Comparison of ENCODE assay signal across 14 mouse cellular contexts in genomic region chr19:50325686-50326085, GRCm38 (mm10).
DNase-seq lines count a peak whose midpoint lies in the region; ATAC-seq and TF ChIP-seq lines count a peak whose summit lies in the region.
"Had no signal": no experiment of that assay in that cellular context is flagged by ENCODE, and none has a peak within 500 bp of the region (broad histone marks: within the 10 kb centered on the region; RNA-seq: fewer than 3 reads in every experiment).

No protein-coding gene starts in this region.

- peak; percentile 27; the same call in 1 of the 2 replicates for ATAC-seq in hindbrain, embryonic 15.5 days (ENCODE audit: low FRiP score, low read depth)
- no peak for ATAC-seq in hindbrain, embryonic 12.5 days (ENCODE audit: low FRiP score)
- ATAC-seq in liver, postnatal 0 days: no peak
- ATAC-seq in intestine, embryonic 15.5 days: no peak

- TF ChIP-seq CTCF in liver, postnatal 0 days (IDR thresholded peaks at IDR 0.05; ENCODE audit: low read depth): no peak

- WGBS in hindbrain, embryonic 15.5 days: 95% methylated on average over 10 of the region's 10 CpGs
- WGBS in hindbrain, embryonic 12.5 days: 91% methylated on average over 10 of the region's 10 CpGs
- WGBS in liver, postnatal 0 days (ENCODE audit: insufficient replicate concordance): 87% methylated on average over 10 of the region's 10 CpGs
- 91% methylated on average over 10 of the region's 10 CpGs for WGBS in intestine, embryonic 15.5 days

- H3K27ac ChIP-seq in hindbrain, embryonic 15.5 days (replicated peaks): no peak overlapping the region
- H3K27ac ChIP-seq in hindbrain, embryonic 12.5 days: no peak overlapping the region
- no peak overlapping the region for H3K27ac ChIP-seq in liver, postnatal 0 days (ENCODE audit: low read depth)
- H3K27ac ChIP-seq in intestine, embryonic 15.5 days: no peak overlapping the region
- H3K27ac ChIP-seq: liver, embryonic 14.5 days; midbrain, embryonic 12.5 days; stomach, embryonic 15.5 days had no signal

- no peaks in the 10 kb centered on the region for H3K27me3 ChIP-seq in hindbrain, embryonic 15.5 days
- H3K27me3 ChIP-seq in hindbrain, embryonic 12.5 days: no peaks in the 10 kb centered on the region
- H3K27me3 ChIP-seq in liver, postnatal 0 days (ENCODE audit: insufficient read depth, low read length): no peaks in the 10 kb centered on the region
- no peaks in the 10 kb centered on the region for H3K27me3 ChIP-seq in intestine, embryonic 15.5 days (replicated peaks)
- H3K27me3 ChIP-seq: midbrain, embryonic 12.5 days; stomach, embryonic 15.5 days had no signal

- no peak overlapping the region for H3K9ac ChIP-seq in hindbrain, embryonic 15.5 days
- no peak overlapping the region for H3K9ac ChIP-seq in hindbrain, embryonic 12.5 days
- no peak overlapping the region for H3K9ac ChIP-seq in liver, postnatal 0 days (replicated peaks)
- H3K9ac ChIP-seq in intestine, embryonic 15.5 days: no peak overlapping the region
- H3K9ac ChIP-seq: liver, embryonic 14.5 days; midbrain, embryonic 12.5 days; stomach, embryonic 15.5 days had no signal

- no peaks in the 10 kb centered on the region for H3K4me1 ChIP-seq in hindbrain, embryonic 15.5 days (replicated peaks)
- no peaks in the 10 kb centered on the region for H3K4me1 ChIP-seq in hindbrain, embryonic 12.5 days
- H3K4me1 ChIP-seq in liver, postnatal 0 days (ENCODE audit: insufficient read depth): no peaks in the 10 kb centered on the region
- no peaks in the 10 kb centered on the region for H3K4me1 ChIP-seq in intestine, embryonic 15.5 days (replicated peaks)
- H3K4me1 ChIP-seq: midbrain, embryonic 12.5 days; stomach, embryonic 15.5 days had no signal

- no peak overlapping the region for H3K4me3 ChIP-seq in hindbrain, embryonic 15.5 days
- no peak overlapping the region for H3K4me3 ChIP-seq in hindbrain, embryonic 12.5 days
- no peak overlapping the region for H3K4me3 ChIP-seq in liver, postnatal 0 days (ENCODE audit: low read depth, low read length)
- no peak overlapping the region for H3K4me3 ChIP-seq in intestine, embryonic 15.5 days (replicated peaks)
- H3K4me3 ChIP-seq: erythroblast, embryonic 14.5 days; midbrain, embryonic 12.5 days; stomach, embryonic 15.5 days had no signal

- no peak overlapping the region for H3K4me2 ChIP-seq in hindbrain, embryonic 15.5 days
- no peak overlapping the region for H3K4me2 ChIP-seq in hindbrain, embryonic 12.5 days (replicated peaks)
- no peak overlapping the region for H3K4me2 ChIP-seq in liver, postnatal 0 days (ENCODE audit: low read depth, low read length)
- no peak overlapping the region for H3K4me2 ChIP-seq in intestine, embryonic 15.5 days (replicated peaks)
- H3K4me2 ChIP-seq: midbrain, embryonic 12.5 days; stomach, embryonic 15.5 days had no signal

- H3K36me3 ChIP-seq in hindbrain, embryonic 15.5 days: no peaks in the 10 kb centered on the region
- no peaks in the 10 kb centered on the region for H3K36me3 ChIP-seq in hindbrain, embryonic 12.5 days
- no peaks in the 10 kb centered on the region for H3K36me3 ChIP-seq in liver, postnatal 0 days (replicated peaks; ENCODE audit: insufficient read depth, low read length)
- H3K36me3 ChIP-seq in intestine, embryonic 15.5 days: no peaks in the 10 kb centered on the region
- H3K36me3 ChIP-seq: midbrain, embryonic 12.5 days; stomach, embryonic 15.5 days had no signal

- DNase-seq in lung, postnatal 25 days (ENCODE audit: low spot score): peak; percentile 0
- DNase-seq in lung, postnatal 4 days: no peak
- peak; percentile 17 for DNase-seq in cerebellum, adult 9-11 months
- DNase-seq in gastrocnemius, postnatal 25 days: peak; percentile 59
- DNase-seq in liver, postnatal 0 days: no peak
- DNase-seq: lung, postnatal 14 days; thymus, postnatal 14 days had no signal

- no peaks in the 10 kb centered on the region for H3K9me3 ChIP-seq in hindbrain, embryonic 15.5 days
- no peaks in the 10 kb centered on the region for H3K9me3 ChIP-seq in hindbrain, embryonic 12.5 days (replicated peaks)
- H3K9me3 ChIP-seq in liver, postnatal 0 days (ENCODE audit: low read length): no peaks in the 10 kb centered on the region
- no peaks in the 10 kb centered on the region for H3K9me3 ChIP-seq in intestine, embryonic 15.5 days
- H3K9me3 ChIP-seq: midbrain, embryonic 12.5 days; stomach, embryonic 15.5 days had no signal

- no peak for TF ChIP-seq EP300 in liver, postnatal 0 days (IDR thresholded peaks at IDR 0.05; ENCODE audit: low read depth)

Comparison
In these comparisons a context has a peak if more than half of its experiments do, and no peak if none do; other contexts are left out.
1. DNase-seq: peak in lung, postnatal 25 days (single experiment), cerebellum, adult 9-11 months (single experiment) and gastrocnemius, postnatal 25 days (single experiment); none in lung, postnatal 4 days (0 of 2) and liver, postnatal 0 days (single experiment).